Mouse (Mus musculus): ENCODE measurements around the gene Ifna16. TPM values are rescaled to one million over a fixed set of nuclear protein-coding genes. Genes with fewer than 3 reads are reported as not detected.

The Ifna16 gene
- polyA plus RNA-seq, 1 experiment from 2014 or later, result not detected

GRCm38 (mm10) chr4:88696237-88696884, 19.6 kb upstream of the Ifna16 start:
- Histone ChIP-seq H3K4me3 (replicated peaks) (no peak overlapping the region), H3K9ac (no peak overlapping the region), H3K36me3 (no peaks in the 10 kb centered on the region), H3K4me2 (replicated peaks) (no peak overlapping the region), H3K9me3 (no peaks in the 10 kb centered on the region), H3K27me3 (replicated peaks) (no peaks in the 10 kb centered on the region), H3K4me1 (replicated peaks) (no peaks in the 10 kb centered on the region), H3K27ac (no peak overlapping the region)
- peak; percentile 94 for ATAC-seq
- 19% methylated on average over 3 of the region's 3 CpGs for WGBS

DNA sequence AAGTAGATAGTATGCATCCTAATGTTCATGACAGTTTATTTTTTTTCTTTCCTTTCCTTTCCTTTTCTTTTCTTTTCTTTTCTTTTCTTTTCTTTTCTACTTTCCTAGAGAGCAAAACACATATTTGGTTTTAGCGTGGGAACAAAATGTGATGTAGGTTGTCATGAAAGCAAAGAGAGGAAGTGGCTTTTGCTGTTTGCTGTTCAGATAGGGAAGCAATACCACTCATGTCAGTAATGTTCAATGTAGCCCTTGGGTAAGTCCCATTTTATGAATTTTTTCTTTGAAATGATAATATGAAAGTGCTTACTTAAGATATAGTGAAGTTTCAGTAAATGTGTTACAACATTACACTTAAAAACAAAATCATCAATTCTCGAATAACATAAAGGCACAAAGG, 16.7 kb upstream of the Ifna16 start:
- 79% methylated on average over 2 of the region's 2 CpGs for WGBS
- no peaks in the 10 kb centered on the region for H3K4me1 ChIP-seq (replicated peaks)
- H3K9me3 ChIP-seq, result no peaks in the 10 kb centered on the region
- no peak overlapping the region for H3K9ac ChIP-seq
- no peak for ATAC-seq
- no peak overlapping the region for H3K4me2 ChIP-seq (replicated peaks)
- H3K36me3 ChIP-seq, result no peaks in the 10 kb centered on the region
- H3K27me3 ChIP-seq (replicated peaks), result no peaks in the 10 kb centered on the region
- no peak overlapping the region for H3K27ac ChIP-seq
- H3K4me3 ChIP-seq (replicated peaks), result no peak overlapping the region

GRCm38 (mm10) chr4:88692537-88692936, 15.8 kb upstream of the Ifna16 start:
- WGBS, result 85% methylated on average over 1 of the region's 1 CpGs
- Histone ChIP-seq H3K4me2 (replicated peaks) (no peak overlapping the region), H3K9me3 (no peaks in the 10 kb centered on the region), H3K27ac (no peak overlapping the region), H3K27me3 (replicated peaks) (no peaks in the 10 kb centered on the region), H3K36me3 (no peaks in the 10 kb centered on the region), H3K9ac (no peak overlapping the region), H3K4me3 (replicated peaks) (no peak overlapping the region), H3K4me1 (replicated peaks) (no peaks in the 10 kb centered on the region)
- ATAC-seq, result no peak

- no peak for ATAC-seq
- WGBS, result 64% methylated on average over 2 of the region's 2 CpGs
- no peak within 1 kb of the TSS for H3K27ac ChIP-seq
Measured at GRCm38 (mm10) chr4:88691259-88691658, 14.5 kb upstream of the Ifna16 start, which contains the start of gene Ifnab. Gene Ifnab, minus strand, starts transcription at chr4:88691359.

DNA sequence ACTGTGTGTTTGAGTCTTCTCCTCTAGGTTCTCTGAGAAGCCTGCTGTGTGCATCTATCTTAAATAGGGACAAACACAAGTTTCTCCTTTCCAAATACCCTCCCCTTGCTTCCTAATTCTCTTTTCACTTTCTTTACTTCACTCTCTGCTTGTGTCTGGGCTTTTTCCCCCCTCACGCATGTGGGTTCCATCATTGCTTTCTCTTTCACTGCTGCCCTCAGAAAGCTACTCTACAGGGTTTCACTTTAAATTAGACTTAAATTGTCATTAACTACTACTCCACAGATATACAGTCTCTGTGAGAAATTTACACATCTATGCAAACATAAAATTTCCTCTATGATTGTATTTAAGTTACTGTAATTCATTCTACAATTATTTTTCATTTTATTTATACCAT, 7.1 kb upstream of the Ifna16 start, which contains the start of gene Ifna2:
TSS of gene Ifna2 (minus strand) at position 101 of the 400 bp plus-strand sequence.
- no peaks in the 10 kb centered on the region for H3K4me1 ChIP-seq (replicated peaks)
- no peak within 1 kb of the TSS for H3K4me3 ChIP-seq (replicated peaks)
- no peaks in the 10 kb centered on the region for H3K27me3 ChIP-seq (replicated peaks)
- no peak within 1 kb of the TSS for H3K27ac ChIP-seq
- ATAC-seq, result no peak
- no peak within 1 kb of the TSS for H3K4me2 ChIP-seq (replicated peaks)
- 79% methylated on average over 1 of the region's 1 CpGs for WGBS
- H3K9ac ChIP-seq, result no peak within 1 kb of the TSS
- H3K36me3 ChIP-seq, result no peaks in the 10 kb centered on the region
- no peaks in the 10 kb centered on the region for H3K9me3 ChIP-seq

More at GRCm38 (mm10) chr4:88691259-88691658, 14.5 kb upstream of the Ifna16 start, which contains the start of gene Ifnab:
- Histone ChIP-seq H3K4me2 (replicated peaks) (no peak within 1 kb of the TSS), H3K9ac (no peak within 1 kb of the TSS), H3K4me1 (replicated peaks) (no peaks in the 10 kb centered on the region), H3K9me3 (no peaks in the 10 kb centered on the region), H3K36me3 (no peaks in the 10 kb centered on the region), H3K4me3 (replicated peaks) (no peak within 1 kb of the TSS), H3K27me3 (replicated peaks) (no peaks in the 10 kb centered on the region)

DNA sequence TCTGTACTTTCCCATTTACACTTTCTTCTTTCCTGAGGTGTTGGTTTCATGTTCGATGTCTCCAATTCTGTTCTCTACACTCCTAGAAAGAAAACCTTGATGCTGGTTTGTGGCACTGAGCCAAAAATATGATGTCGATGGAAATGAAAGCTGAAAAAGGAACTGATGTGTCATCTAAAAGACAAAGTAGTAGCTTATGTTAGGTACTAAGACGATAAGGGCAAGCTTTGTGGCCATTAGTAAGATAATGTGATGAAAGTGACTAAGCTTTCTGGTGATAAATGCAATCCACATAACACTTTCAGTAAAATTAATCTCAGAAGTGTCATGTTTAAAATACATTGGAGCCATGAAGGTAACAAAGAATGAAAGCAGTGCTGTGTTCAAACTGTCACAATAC, 4.6 kb upstream of the Ifna16 start:
- 61% methylated on average over 3 of the region's 3 CpGs for WGBS
- no peak for ATAC-seq
- no peaks in the 10 kb centered on the region for H3K27me3 ChIP-seq (replicated peaks)

DNA sequence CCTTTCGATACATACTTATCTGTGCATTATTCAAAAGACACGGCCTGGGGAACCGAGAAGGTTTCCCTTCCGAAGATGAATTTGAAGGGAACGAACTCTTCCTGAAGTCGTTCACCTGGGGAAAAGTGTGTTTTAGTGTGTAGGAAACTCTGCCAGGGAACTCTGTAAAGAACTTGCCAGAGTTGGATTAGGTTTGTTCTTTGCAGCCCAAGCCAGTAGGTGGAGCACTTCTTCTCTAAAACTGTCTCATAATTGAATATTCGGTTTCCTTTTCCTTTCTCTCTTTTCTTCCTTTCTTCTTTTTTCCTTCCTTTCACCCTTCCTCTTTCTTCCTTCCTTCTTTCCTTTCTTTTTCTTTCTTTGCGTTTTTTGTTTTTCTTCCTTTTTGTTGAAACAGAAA, 3.6 kb upstream of the Ifna16 start:
- Histone ChIP-seq H3K9me3 (no peaks in the 10 kb centered on the region), H3K4me3 (replicated peaks) (no peak overlapping the region), H3K4me1 (replicated peaks) (no peaks in the 10 kb centered on the region), H3K9ac (no peak overlapping the region), H3K4me2 (replicated peaks) (no peak overlapping the region), H3K27ac (no peak overlapping the region), H3K36me3 (no peaks in the 10 kb centered on the region), H3K27me3 (replicated peaks) (no peaks in the 10 kb centered on the region)
- ATAC-seq, result no peak
- 40% methylated on average over 8 of the region's 8 CpGs for WGBS

More for the DNA sequence above, 4.6 kb upstream of the Ifna16 start:
- no peaks in the 10 kb centered on the region for H3K4me1 ChIP-seq (replicated peaks)
- no peak overlapping the region for H3K27ac ChIP-seq
- H3K4me3 ChIP-seq (replicated peaks), result no peak overlapping the region
- no peak overlapping the region for H3K4me2 ChIP-seq (replicated peaks)
- H3K36me3 ChIP-seq, result no peaks in the 10 kb centered on the region
- H3K9me3 ChIP-seq, result no peaks in the 10 kb centered on the region
- no peak overlapping the region for H3K9ac ChIP-seq

DNA sequence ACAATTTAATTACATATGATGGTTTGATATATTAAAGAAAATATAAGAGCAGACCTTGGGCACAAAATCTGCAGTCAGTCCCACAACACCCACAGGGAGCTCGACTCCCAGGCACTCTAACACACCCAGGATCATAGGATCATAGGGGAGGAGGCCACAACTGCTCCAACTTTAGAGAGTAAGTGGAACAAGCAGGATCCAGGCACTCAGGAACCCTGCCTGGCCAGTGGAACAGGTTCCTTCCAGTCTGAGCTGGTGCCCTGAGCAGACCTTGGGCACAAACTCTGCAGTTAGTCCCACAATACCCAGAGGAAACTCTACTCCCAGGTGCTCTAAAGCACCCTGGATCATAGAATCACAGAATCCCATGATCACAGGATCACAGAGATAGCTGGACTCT, 21.3 kb downstream of the Ifna16 start:
- Histone ChIP-seq H3K9ac (no peak overlapping the region), H3K4me1 (replicated peaks) (no peaks in the 10 kb centered on the region), H3K9me3 (no peaks in the 10 kb centered on the region), H3K27ac (no peak overlapping the region), H3K27me3 (replicated peaks) (no peaks in the 10 kb centered on the region), H3K4me3 (replicated peaks) (no peak overlapping the region), H3K4me2 (replicated peaks) (no peak overlapping the region), H3K36me3 (no peaks in the 10 kb centered on the region)
- ATAC-seq, result no peak
- 45% methylated on average over 1 of the region's 1 CpGs for WGBS

GRCm38 (mm10) chr4:88653644-88654043, 23.1 kb downstream of the Ifna16 start:
- no peak overlapping the region for H3K27ac ChIP-seq
- no peaks in the 10 kb centered on the region for H3K36me3 ChIP-seq
- H3K27me3 ChIP-seq (replicated peaks), result no peaks in the 10 kb centered on the region
- no peak overlapping the region for H3K4me2 ChIP-seq (replicated peaks)
- 72% methylated on average over 3 of the region's 3 CpGs for WGBS
- H3K4me1 ChIP-seq (replicated peaks), result no peaks in the 10 kb centered on the region
- no peak overlapping the region for H3K4me3 ChIP-seq (replicated peaks)
- no peak overlapping the region for H3K9ac ChIP-seq
- H3K9me3 ChIP-seq, result no peaks in the 10 kb centered on the region
- ATAC-seq, result no peak

DNA sequence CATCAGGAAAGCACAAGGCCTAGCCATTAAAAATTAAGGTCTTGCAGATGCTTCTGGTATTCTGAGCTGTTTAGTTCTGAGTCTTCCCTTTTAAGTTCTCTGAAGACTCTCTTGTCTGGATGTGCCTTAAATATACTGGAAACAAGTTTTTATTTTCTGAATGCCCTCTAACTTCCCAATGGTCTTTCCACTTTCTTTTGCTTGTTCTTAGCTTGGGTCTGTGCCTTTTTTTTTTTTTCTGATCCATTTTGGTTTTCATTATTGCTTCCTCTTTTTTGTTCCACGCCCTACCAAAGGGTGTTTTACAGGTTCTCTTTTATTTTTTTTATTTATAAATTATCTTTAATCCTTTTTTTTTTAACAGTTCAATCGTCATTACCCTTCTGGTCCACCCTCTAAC, 32.4 kb downstream of the Ifna16 start, which contains the start of gene Ifna13:
TSS of gene Ifna13 (minus strand) at position 101 of the 400 bp plus-strand sequence.
- Histone ChIP-seq H3K27ac (no peak within 1 kb of the TSS), H3K4me2 (replicated peaks) (no peak within 1 kb of the TSS), H3K9me3 (no peaks in the 10 kb centered on the region), H3K27me3 (replicated peaks) (no peaks in the 10 kb centered on the region), H3K9ac (no peak within 1 kb of the TSS), H3K4me1 (replicated peaks) (no peaks in the 10 kb centered on the region), H3K4me3 (replicated peaks) (no peak within 1 kb of the TSS), H3K36me3 (no peaks in the 10 kb centered on the region)
- WGBS, result 59% methylated on average over 2 of the region's 2 CpGs
- no peak for ATAC-seq

DNA sequence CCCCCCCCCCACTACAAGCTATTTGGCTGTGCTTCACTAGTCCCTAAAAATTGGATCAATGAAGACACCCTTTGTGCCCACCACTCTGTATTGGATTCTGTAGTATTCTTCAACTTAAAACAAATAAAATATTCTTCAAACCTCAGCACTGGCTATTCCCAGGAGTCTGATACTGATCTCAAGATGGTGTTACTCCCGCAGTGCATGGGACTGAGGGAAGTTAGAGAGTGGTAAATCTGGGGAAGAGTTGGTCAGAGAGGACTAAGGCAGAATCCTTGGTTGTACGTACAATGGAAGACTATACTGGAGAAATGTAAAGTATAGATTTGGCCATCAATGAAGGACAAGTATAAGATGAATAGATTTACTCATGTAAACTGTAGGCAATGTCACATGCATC, 34.2 kb downstream of the Ifna16 start:
- H3K9me3 ChIP-seq, result no peaks in the 10 kb centered on the region
- 28% methylated on average over 2 of the region's 2 CpGs for WGBS
- no peaks in the 10 kb centered on the region for H3K27me3 ChIP-seq (replicated peaks)
- H3K27ac ChIP-seq, result no peak overlapping the region
- no peaks in the 10 kb centered on the region for H3K36me3 ChIP-seq
- no peak for ATAC-seq
- no peak overlapping the region for H3K4me2 ChIP-seq (replicated peaks)
- no peaks in the 10 kb centered on the region for H3K4me1 ChIP-seq (replicated peaks)
- no peak overlapping the region for H3K4me3 ChIP-seq (replicated peaks)
- H3K9ac ChIP-seq, result no peak overlapping the region

GRCm38 (mm10) chr4:88641077-88641831, 35.5 kb downstream of the Ifna16 start:
- Histone ChIP-seq H3K9me3 (no peaks in the 10 kb centered on the region), H3K9ac (no peak overlapping the region), H3K4me2 (replicated peaks) (peak overlapping the region; percentile 55), H3K27ac (no peak overlapping the region), H3K4me1 (replicated peaks) (no peaks in the 10 kb centered on the region), H3K36me3 (no peaks in the 10 kb centered on the region), H3K27me3 (replicated peaks) (no peaks in the 10 kb centered on the region), H3K4me3 (replicated peaks) (peak overlapping the region; percentile 33)
- WGBS, result 18% methylated on average over 11 of the region's 11 CpGs
- peak; percentile 91 for ATAC-seq
